Mouse (Mus musculus) lung, postnatal 0 days (tissue): ENCODE measurements around the gene Cyba. TPM values are rescaled to one million over a fixed set of nuclear protein-coding genes. Genes with fewer than 3 reads are reported as not detected.

Experiments used
- ATAC-seq: fragments of 200-750 bp; cut with Nextera tagmentation; 2 replicates; pipeline ENCODE4 v1.8.0; 2017; ENCODE audit warnings: moderate library complexity
- DNase-seq: peaks from one replicate; pipeline ENCODE4 v3.0.0-alpha.2; 2016; ENCODE audit warnings: low spot score
- H3K27ac ChIP-seq: fragments of 300-500 bp; sonication (generic); 2 replicates; pipeline ENCODE4 v1.5.1; 2014; ENCODE audit warnings: antibody characterized with exemption, mild to moderate bottlenecking, low read length, mixed read lengths
- H3K27me3 ChIP-seq: fragments of 300-500 bp; sonication (generic); replicated peaks from 2 replicates; pipeline ENCODE4 v1.6.1; 2014; ENCODE audit warnings: low read length, mixed read lengths; ENCODE audit not compliant: insufficient read depth
- H3K36me3 ChIP-seq: fragments of 300-500 bp; sonication (generic); 2 replicates; pipeline ENCODE4 v1.6.1; 2014; ENCODE audit warnings: low read length, mixed read lengths; ENCODE audit not compliant: insufficient read depth
- H3K4me1 ChIP-seq: fragments of 300-500 bp; sonication (generic); 2 replicates; pipeline ENCODE4 v1.6.1; 2014; ENCODE audit warnings: antibody characterized with exemption, low read depth, low read length, mixed read lengths; ENCODE audit not compliant: insufficient read depth
- H3K4me2 ChIP-seq: fragments of 300-500 bp; sonication (generic); replicated peaks from 2 replicates; pipeline ENCODE4 v1.6.1; 2014; ENCODE audit warnings: low read depth, mild to moderate bottlenecking, low read length, moderate library complexity, mixed read lengths
- H3K4me3 ChIP-seq: fragments of 300-500 bp; sonication (generic); 2 replicates; pipeline ENCODE4 v1.5.1; 2014; ENCODE audit warnings: low read depth, low read length
- H3K9ac ChIP-seq: fragments of 300-500 bp; sonication (generic); replicated peaks from 2 replicates; pipeline ENCODE4 v1.6.1; 2014; ENCODE audit warnings: low read depth, mild to moderate bottlenecking
- H3K9me3 ChIP-seq: fragments of 300-500 bp; sonication (generic); 2 replicates; pipeline ENCODE4 v1.6.1; 2016; ENCODE audit warnings: low read length, mixed read lengths
- CTCF ChIP-seq: IDR thresholded peaks from 2 replicates; pipeline ENCODE4 v1.5.1; 2016; ENCODE audit warnings: antibody characterized with exemption, mild to moderate bottlenecking
- EP300 ChIP-seq: IDR thresholded peaks from 2 replicates; pipeline ENCODE4 v1.6.1; 2016; ENCODE audit warnings: antibody characterized with exemption, mild to moderate bottlenecking, control low read depth
- WGBS: fragments of 180-500 bp; shearing (Covaris S2); extraction: QIAGEN DNeasy Blood & Tissue Kit; methylation state at CpG from one replicate; pipeline ENCODE4 v1.1.7; 2014; 5-methylcytosine and 5-hydroxymethylcytosine counted together
- polyA plus RNA-seq: library from polyadenylated mRNA; unstranded; fragments of >200 nt; fragmentation: Nextera tagmentation; extraction: Ambion mirVana; gene quantifications from 2 replicates; pipeline ENCODE4 v1.2.1, GENCODE M21; 2015

Gene Cyba
- polyA plus RNA-seq, 1 experiment from 2014 or later: 429 TPM

DNA sequence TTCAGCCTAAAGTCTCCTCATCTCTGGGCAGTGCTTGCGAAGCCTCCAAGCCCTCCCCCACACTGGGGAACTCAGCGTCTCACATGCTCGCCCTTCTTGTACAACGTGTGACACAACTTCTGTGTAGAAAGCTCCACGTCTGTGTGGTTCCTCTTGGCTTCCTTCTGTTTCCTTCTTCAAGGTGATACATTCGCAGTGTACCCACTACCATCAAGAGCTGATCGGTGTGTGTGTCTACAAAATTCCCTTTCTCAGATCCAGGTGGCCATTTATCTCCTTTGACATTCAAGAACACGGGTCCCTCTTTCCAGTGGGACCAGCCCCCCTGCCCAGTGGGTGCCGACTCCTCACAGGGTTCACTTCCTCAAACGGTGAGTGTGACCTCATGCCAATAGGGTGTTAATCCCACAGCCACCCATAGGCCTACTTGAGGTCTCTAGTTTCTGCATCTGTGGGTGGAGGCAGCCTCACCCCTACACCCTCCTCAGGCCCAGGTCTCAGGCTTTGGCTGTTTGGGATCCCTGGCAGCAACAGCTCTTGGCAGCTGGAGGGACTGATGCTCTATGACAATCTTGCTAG is 2.6 kb downstream of the Cyba start:
- no peak overlapping the region for H3K9ac ChIP-seq
- 71% methylated on average over 10 of the region's 10 CpGs for WGBS
- no peak overlapping the region for H3K4me3 ChIP-seq
- peak; percentile 43 for DNase-seq
- TF ChIP-seq CTCF (no peak), EP300 (no peak)
- peaks cover 6% of the 10 kb centered on the region for H3K4me1 ChIP-seq
- no peak overlapping the region for H3K27ac ChIP-seq
- peaks cover 4% of the 10 kb centered on the region; the same call in 1 of the 2 replicates for H3K36me3 ChIP-seq
- H3K4me2 ChIP-seq: no peak overlapping the region
- ATAC-seq: no peak
- H3K9me3 ChIP-seq: no peaks in the 10 kb centered on the region
- H3K27me3 ChIP-seq: no peaks in the 10 kb centered on the region

GRCm38 (mm10) chr8:122428163-122428562 is 4.6 kb downstream of the Cyba start:
- Histone ChIP-seq H3K36me3 (peaks cover 4% of the 10 kb centered on the region; the same call in 1 of the 2 replicates), H3K9ac (no peak overlapping the region), H3K9me3 (no peaks in the 10 kb centered on the region), H3K4me1 (peaks cover 5% of the 10 kb centered on the region), H3K4me3 (no peak overlapping the region), H3K27ac (no peak overlapping the region), H3K4me2 (no peak overlapping the region), H3K27me3 (no peaks in the 10 kb centered on the region)
- ATAC-seq (no peak), DNase-seq (no peak)
- WGBS: 82% methylated on average over 9 of the region's 9 CpGs
- TF ChIP-seq EP300: no peak
- TF ChIP-seq CTCF: no peak

GRCm38 (mm10) chr8:122427607-122428006 is 5.1 kb downstream of the Cyba start:
- ATAC-seq: no peak
- Histone ChIP-seq H3K9me3 (no peaks in the 10 kb centered on the region), H3K36me3 (peaks cover 4% of the 10 kb centered on the region; the same call in 1 of the 2 replicates), H3K9ac (no peak overlapping the region), H3K4me1 (no peaks in the 10 kb centered on the region), H3K27ac (no peak overlapping the region), H3K27me3 (no peaks in the 10 kb centered on the region), H3K4me3 (no peak overlapping the region), H3K4me2 (no peak overlapping the region)
- TF ChIP-seq CTCF (no peak), EP300 (no peak)
- DNase-seq: no peak
- 90% methylated on average over 7 of the region's 7 CpGs for WGBS

DNA sequence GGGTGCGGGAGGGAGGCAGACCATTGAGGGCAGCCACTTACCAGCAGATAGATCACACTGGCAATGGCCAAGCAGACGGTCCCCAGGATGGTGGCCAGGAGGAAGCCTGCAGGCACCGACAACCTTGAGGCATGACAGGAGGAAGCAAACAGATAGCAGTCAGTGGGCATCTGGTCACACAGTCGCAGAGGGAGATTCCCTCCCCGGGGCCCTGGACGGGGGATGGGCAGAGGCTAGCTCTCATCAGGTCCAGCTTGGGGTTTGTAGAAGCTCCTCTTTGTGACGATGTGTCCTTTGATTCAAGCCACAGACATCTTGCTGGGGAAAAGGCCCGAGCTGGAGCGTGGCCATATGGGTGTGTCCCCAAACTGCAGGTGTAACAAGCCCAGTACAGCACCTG is 6.6 kb downstream of the Cyba start:
- 72% methylated on average over 9 of the region's 9 CpGs for WGBS
- TF ChIP-seq EP300 (no peak), CTCF (no peak)
- no peaks in the 10 kb centered on the region for H3K4me1 ChIP-seq
- no peak overlapping the region for H3K27ac ChIP-seq
- H3K9ac ChIP-seq: no peak overlapping the region
- no peaks in the 10 kb centered on the region for H3K27me3 ChIP-seq
- H3K36me3 ChIP-seq: peaks cover 4% of the 10 kb centered on the region; the same call in 1 of the 2 replicates
- H3K4me2 ChIP-seq: no peak overlapping the region
- no peaks in the 10 kb centered on the region for H3K9me3 ChIP-seq
- ATAC-seq (no peak), DNase-seq (no peak)
- no peak overlapping the region for H3K4me3 ChIP-seq

DNA sequence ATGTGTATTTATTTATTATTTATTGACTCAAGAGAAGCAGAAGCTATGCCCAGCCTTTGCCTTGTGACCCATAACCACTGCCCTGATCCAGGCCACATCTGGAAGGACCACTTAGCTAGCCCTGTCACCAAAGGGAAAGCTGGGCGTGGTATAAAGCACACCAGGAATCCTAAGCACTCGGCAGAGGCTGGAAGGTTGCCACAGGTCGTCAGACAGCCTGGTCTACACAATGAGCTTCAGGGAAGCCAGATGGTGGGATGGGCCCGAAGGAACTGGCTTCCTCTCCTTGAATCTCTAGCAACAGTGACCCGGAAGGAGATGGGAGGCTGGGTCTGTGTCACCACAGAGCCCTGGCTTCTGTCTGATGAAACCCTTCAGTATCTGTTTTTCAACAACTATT is 9.1 kb downstream of the Cyba start:
- Histone ChIP-seq H3K27ac (no peak overlapping the region), H3K9me3 (no peaks in the 10 kb centered on the region), H3K36me3 (peaks cover 4% of the 10 kb centered on the region; the same call in 1 of the 2 replicates), H3K9ac (no peak overlapping the region), H3K4me2 (no peak overlapping the region), H3K4me1 (no peaks in the 10 kb centered on the region), H3K27me3 (no peaks in the 10 kb centered on the region), H3K4me3 (no peak overlapping the region)
- DNase-seq (peak; percentile 53), ATAC-seq (peak; percentile 31; the same call in 1 of the 2 replicates)
- no peak for TF ChIP-seq CTCF
- TF ChIP-seq EP300: no peak
- WGBS: 24% methylated on average over 5 of the region's 5 CpGs

GRCm38 (mm10) chr8:122423217-122423616 is 9.5 kb downstream of the Cyba start:
- WGBS: 82% methylated on average over 24 of the region's 24 CpGs
- H3K27me3 ChIP-seq: no peaks in the 10 kb centered on the region
- H3K9me3 ChIP-seq: no peaks in the 10 kb centered on the region
- H3K27ac ChIP-seq: no peak overlapping the region
- no peak overlapping the region for H3K4me2 ChIP-seq
- ATAC-seq (no peak), DNase-seq (no peak)
- no peak overlapping the region for H3K9ac ChIP-seq
- H3K4me3 ChIP-seq: no peak overlapping the region
- H3K36me3 ChIP-seq: peaks cover 4% of the 10 kb centered on the region; the same call in 1 of the 2 replicates
- no peak for TF ChIP-seq CTCF
- no peak for TF ChIP-seq EP300
- no peaks in the 10 kb centered on the region for H3K4me1 ChIP-seq
